Mouse (Mus musculus) small intestine, adult 2 months (tissue): ENCODE measurements around the gene Ttn.

ENCODE experiments used
- CTCF ChIP-seq: fragments of 200-500 bp; IDR thresholded peaks from 2 replicates; pipeline ENCODE4 v1.5.1; 2012; ENCODE audit warnings: low read depth, mild to moderate bottlenecking, control low read depth, inconsistent platforms, low read length, moderate library complexity, mixed read lengths; ENCODE audit not compliant: insufficient replicate concordance, insufficient read length; ENCODE audit errors: extremely low read depth
- POLR2A ChIP-seq: fragments of 200-500 bp; IDR thresholded peaks from 2 replicates; pipeline ENCODE4 v1.6.1; 2012; ENCODE audit warnings: low read depth, mild to moderate bottlenecking, control low read depth, inconsistent platforms, low read length, moderate library complexity

DNA sequence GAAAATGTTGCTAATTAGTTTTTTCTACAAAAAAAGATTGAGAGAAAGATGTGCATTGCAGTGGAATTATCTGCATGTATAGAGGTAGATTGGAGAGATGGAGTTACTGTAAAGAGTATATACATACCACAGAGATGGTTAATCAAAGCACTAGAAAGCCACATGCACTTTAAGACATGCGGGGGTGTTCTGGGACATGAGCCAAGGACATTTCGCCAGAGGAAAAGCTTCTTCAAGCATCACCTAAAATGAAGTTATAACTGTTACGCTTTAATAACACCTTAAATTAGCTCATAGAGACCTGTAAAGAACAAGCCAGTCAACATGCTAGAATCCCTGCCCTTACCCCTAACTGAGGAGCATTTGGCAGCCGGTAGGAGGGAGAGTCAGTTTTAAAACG is 315.1 kb downstream of the Ttn start:
- TF ChIP-seq CTCF: no peak
- no peak for TF ChIP-seq POLR2A
